Mouse (Mus musculus): ENCODE data around the gene Pacsin3. TPM values are rescaled to one million over a fixed set of nuclear protein-coding genes. Genes with fewer than 3 reads are reported as not detected.
A peak's percentile ranks its signal among the peaks of the same experiment; 100 is the strongest.

The Pacsin3 gene
- polyA plus RNA-seq, 1 experiment from 2014 or later: 7.3 TPM

DNA sequence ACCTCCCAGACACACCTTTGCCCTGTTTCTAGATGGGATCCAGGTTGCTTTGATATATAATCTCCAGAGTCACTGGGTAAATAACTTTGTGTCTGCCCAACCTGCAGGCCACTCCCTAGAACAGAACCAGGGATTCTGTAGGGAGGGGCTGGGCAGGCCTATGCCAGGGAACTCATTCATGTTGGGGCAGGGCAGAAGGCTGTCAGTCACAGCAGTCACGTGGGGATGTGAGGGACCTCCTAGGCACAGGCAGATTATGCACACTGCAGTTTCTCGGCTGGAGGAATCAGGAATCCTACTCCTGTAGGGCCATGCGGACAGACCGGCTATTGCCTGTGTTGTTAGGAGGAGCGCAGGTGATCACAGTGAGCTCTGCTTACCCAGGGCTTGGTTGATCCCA is 25.6 kb downstream of the Pacsin3 start:
- no peak overlapping the region for H3K9ac ChIP-seq (ENCODE audit: low read depth, low read length)
- H3K27ac ChIP-seq (ENCODE audit: low read depth, low read length): no peak overlapping the region; the same call in 1 of the 2 replicates
- peak; percentile 88 for ATAC-seq
- no peak overlapping the region for H3K4me3 ChIP-seq (ENCODE audit: low read depth, low read length)
- no peaks in the 10 kb centered on the region for H3K9me3 ChIP-seq (ENCODE audit: control insufficient read depth)
- WGBS: 40% methylated on average over 5 of the region's 5 CpGs
- no peak overlapping the region for H3K4me2 ChIP-seq (replicated peaks; ENCODE audit: low read depth)
- H3K4me1 ChIP-seq (replicated peaks; ENCODE audit: control insufficient read depth, insufficient read depth, low read length): peaks cover 3% of the 10 kb centered on the region; the same call in 1 of the 2 replicates
- TF ChIP-seq CTCF (IDR thresholded peaks at IDR 0.05; ENCODE audit: low read depth): no peak
- H3K36me3 ChIP-seq (ENCODE audit: control insufficient read depth, insufficient read depth): peaks cover 15% of the 10 kb centered on the region
- H3K27me3 ChIP-seq (replicated peaks; ENCODE audit: control insufficient read depth, insufficient read depth, low read length): no peaks in the 10 kb centered on the region

DNA sequence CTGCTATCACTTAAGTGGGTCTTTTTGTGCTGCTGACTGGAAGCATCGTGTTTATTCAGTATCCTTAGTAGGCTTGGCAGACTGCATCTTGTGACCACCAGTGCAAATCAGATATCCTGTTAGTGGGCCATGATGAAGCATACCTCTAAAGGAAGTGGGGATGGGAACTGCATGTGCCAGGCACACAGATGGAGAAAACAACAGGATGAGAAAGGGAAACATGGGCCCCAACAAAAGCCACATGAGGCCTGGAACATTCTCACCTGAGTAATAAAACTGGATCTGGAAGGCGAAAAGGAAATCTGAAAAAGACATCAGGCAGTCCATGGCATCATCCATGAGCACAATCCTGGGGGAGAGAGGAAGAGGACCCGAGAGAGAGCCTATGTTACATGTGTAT is 28.2 kb downstream of the Pacsin3 start:
- Histone ChIP-seq H3K4me2 (replicated peaks; ENCODE audit: low read depth) (no peak overlapping the region), H3K27ac (ENCODE audit: low read depth, low read length) (no peak overlapping the region), H3K9me3 (ENCODE audit: control insufficient read depth) (no peaks in the 10 kb centered on the region), H3K4me3 (ENCODE audit: low read depth, low read length) (no peak overlapping the region), H3K36me3 (ENCODE audit: control insufficient read depth, insufficient read depth) (no peaks in the 10 kb centered on the region), H3K27me3 (replicated peaks; ENCODE audit: control insufficient read depth, insufficient read depth, low read length) (no peaks in the 10 kb centered on the region), H3K4me1 (replicated peaks; ENCODE audit: control insufficient read depth, insufficient read depth, low read length) (peaks cover 3% of the 10 kb centered on the region; the same call in 1 of the 2 replicates), H3K9ac (ENCODE audit: low read depth, low read length) (no peak overlapping the region)
- no peak for TF ChIP-seq CTCF (IDR thresholded peaks at IDR 0.05; ENCODE audit: low read depth)
- 60% methylated on average over 3 of the region's 3 CpGs for WGBS
- no peak for ATAC-seq

DNA sequence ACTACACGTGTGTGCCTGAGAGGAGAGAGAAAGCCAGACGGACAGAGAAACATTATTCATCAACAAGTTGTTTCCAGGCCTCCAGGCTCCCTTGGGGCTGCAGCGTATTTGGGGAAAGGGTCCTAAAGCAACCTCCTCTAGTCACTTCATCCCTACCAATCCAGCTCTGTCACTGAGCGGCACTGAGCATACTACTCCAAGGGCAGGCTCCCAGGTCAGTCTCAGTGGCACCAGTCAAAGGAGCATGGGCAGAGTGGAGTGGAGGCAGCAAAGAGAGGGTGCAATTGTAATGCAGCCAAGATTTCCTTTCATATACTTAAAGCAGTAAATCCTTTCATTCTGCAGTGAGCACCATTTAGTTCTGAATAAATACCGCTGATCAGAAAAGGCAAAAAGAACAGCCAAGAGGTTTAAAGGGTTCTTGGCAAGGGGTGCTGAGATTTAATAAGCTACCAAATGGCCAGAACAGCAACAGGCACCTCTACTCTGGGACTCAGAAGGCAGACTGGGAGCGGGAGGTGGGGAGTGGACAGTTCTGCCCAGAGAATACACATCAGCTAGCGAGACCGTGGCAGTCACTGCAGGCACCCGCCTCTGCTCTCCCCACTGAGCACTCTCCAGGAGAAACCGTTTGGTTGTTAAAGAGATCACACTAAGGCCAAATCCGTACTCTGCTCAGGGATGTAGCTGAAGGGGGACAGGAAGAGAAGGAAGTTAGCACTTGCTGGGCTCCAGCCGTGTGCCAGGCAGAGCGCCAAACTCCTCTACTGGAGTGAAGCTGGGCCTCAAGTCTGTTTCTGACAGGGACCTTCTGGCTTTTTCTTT is 28.8 kb downstream of the Pacsin3 start:
- 63% methylated on average over 13 of the region's 13 CpGs for WGBS

DNA sequence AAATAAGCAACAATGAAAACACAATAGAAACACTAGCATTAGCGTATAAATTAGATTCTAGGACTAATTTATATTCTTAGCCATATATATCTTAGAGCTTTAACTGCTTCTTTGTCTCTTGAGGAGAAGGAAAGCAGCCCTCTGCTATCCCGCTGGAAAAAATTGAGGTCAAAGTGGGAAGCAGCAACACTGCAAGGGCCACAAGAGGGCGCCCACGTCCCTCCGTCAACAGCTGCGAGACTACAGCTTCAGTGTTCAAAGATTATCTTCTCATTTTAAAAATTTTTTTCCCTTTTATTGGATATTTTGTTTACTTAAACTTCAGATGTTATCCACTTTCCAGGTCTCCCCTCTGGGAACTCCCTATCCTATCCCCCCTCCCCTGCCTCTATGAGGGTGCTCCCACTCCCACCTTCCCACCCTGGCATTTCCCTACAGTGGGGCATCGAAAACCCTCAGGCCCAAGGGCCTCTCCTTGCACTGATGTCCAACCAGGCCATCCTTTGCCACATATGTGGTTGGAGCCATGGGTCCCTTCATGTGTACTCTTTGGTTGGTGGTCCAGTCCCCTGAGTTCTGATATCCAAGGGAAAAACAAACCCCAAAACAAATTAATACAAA is 30.2 kb downstream of the Pacsin3 start:
- H3K9me3 ChIP-seq (ENCODE audit: control insufficient read depth): no peaks in the 10 kb centered on the region
- no peak for ATAC-seq
- 14% methylated on average over 7 of the region's 7 CpGs for WGBS
- H3K9ac ChIP-seq (ENCODE audit: low read depth, low read length): no peak overlapping the region
- peak; percentile 95 for TF ChIP-seq CTCF (IDR thresholded peaks at IDR 0.05; ENCODE audit: low read depth)
- H3K36me3 ChIP-seq (ENCODE audit: control insufficient read depth, insufficient read depth): no peaks in the 10 kb centered on the region
- H3K4me2 ChIP-seq (replicated peaks; ENCODE audit: low read depth): no peak overlapping the region
- H3K27me3 ChIP-seq (replicated peaks; ENCODE audit: control insufficient read depth, insufficient read depth, low read length): no peaks in the 10 kb centered on the region
- H3K4me1 ChIP-seq (replicated peaks; ENCODE audit: control insufficient read depth, insufficient read depth, low read length): no peaks in the 10 kb centered on the region
- no peak overlapping the region for H3K27ac ChIP-seq (ENCODE audit: low read depth, low read length)
- no peak overlapping the region for H3K4me3 ChIP-seq (ENCODE audit: low read depth, low read length)

More for the DNA sequence above, 28.8 kb downstream of the Pacsin3 start:
- no peaks in the 10 kb centered on the region for H3K36me3 ChIP-seq (ENCODE audit: control insufficient read depth, insufficient read depth)
- H3K4me3 ChIP-seq (ENCODE audit: low read depth, low read length): no peak overlapping the region
- no peak overlapping the region for H3K4me2 ChIP-seq (replicated peaks; ENCODE audit: low read depth)
- H3K27ac ChIP-seq (ENCODE audit: low read depth, low read length): peak overlapping the region; percentile 9; the same call in 1 of the 2 replicates
- H3K9ac ChIP-seq (ENCODE audit: low read depth, low read length): no peak overlapping the region
- no peaks in the 10 kb centered on the region for H3K9me3 ChIP-seq (ENCODE audit: control insufficient read depth)
- ATAC-seq: no peak
- H3K27me3 ChIP-seq (replicated peaks; ENCODE audit: control insufficient read depth, insufficient read depth, low read length): no peaks in the 10 kb centered on the region
- no peak for TF ChIP-seq CTCF (IDR thresholded peaks at IDR 0.05; ENCODE audit: low read depth)
- H3K4me1 ChIP-seq (replicated peaks; ENCODE audit: control insufficient read depth, insufficient read depth, low read length): peaks cover under 1% of the 10 kb centered on the region; the same call in 1 of the 2 replicates

DNA sequence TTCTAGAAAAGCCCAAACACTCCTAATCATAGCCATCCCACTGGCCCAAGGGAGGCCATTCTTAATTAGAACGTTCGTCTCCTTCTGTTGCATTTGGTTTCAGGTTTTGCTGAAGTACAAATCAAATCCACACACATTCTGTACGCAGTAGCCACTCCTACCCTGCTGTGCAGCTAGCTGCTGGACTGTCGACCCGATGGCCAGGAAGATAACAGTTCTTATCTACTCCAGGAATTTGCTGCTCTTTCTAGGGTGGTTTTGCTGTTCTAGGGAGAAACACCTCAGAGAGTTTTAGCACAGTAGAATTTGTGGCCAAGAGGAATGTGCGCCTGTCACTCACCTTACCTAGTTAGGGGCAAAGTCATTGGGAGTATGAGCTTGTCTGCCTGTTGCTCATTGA is 31.8 kb downstream of the Pacsin3 start:
- Histone ChIP-seq H3K27ac (ENCODE audit: low read depth, low read length) (peak overlapping the region; percentile 50), H3K36me3 (ENCODE audit: control insufficient read depth, insufficient read depth) (no peaks in the 10 kb centered on the region), H3K27me3 (replicated peaks; ENCODE audit: control insufficient read depth, insufficient read depth, low read length) (no peaks in the 10 kb centered on the region), H3K9ac (ENCODE audit: low read depth, low read length) (no peak overlapping the region), H3K4me1 (replicated peaks; ENCODE audit: control insufficient read depth, insufficient read depth, low read length) (no peaks in the 10 kb centered on the region), H3K4me3 (ENCODE audit: low read depth, low read length) (no peak overlapping the region), H3K4me2 (replicated peaks; ENCODE audit: low read depth) (no peak overlapping the region), H3K9me3 (ENCODE audit: control insufficient read depth) (no peaks in the 10 kb centered on the region)
- TF ChIP-seq CTCF (IDR thresholded peaks at IDR 0.05; ENCODE audit: low read depth): no peak
- peak; percentile 52 for ATAC-seq
- 29% methylated on average over 6 of the region's 6 CpGs for WGBS

DNA sequence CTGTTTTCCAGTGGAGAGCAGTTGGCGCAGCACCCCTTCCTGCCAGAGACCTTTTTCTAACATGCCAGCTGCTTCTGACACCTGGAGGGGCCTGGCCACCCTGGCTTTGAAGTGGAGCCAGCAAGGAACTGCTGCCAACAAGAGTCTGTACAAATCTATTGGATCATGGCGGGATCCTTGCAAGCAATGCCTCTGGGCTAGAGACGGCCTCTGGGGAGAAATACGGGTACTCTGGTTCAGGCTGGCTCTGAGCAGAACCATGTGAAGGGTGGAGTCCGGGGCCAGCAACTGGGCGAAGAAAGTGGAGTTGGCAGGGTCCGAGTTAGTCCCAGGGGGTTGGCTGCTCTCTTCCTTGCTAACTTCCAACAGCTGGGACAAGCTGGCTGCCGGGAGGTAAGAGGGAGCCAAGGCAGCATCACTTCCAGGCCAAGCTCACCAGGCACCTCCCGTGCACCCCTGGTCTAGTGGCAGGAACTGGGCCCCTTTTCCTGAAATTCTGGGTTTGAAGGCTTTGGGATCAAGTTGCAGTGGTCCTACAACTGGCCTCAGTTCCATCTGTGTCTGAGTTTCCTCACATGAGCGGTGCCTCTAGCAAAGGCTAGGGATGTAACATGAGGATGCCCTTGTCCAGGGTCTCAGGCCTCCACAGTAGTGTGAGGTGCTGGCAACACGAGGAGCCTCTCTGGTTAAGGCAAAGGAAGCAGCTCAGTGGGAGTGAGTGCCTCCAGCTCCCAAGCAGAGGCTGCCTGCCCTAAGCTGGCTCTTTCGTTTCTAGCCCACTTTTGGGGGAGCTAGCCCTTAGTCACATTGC is 35.6 kb downstream of the Pacsin3 start:
- H3K27ac ChIP-seq (ENCODE audit: low read depth, low read length): no peak overlapping the region
- ATAC-seq: no peak
- H3K4me2 ChIP-seq (replicated peaks; ENCODE audit: low read depth): no peak overlapping the region
- H3K4me3 ChIP-seq (ENCODE audit: low read depth, low read length): no peak overlapping the region
- WGBS: 80% methylated on average over 12 of the region's 12 CpGs
- H3K27me3 ChIP-seq (replicated peaks; ENCODE audit: control insufficient read depth, insufficient read depth, low read length): no peaks in the 10 kb centered on the region
- H3K9ac ChIP-seq (ENCODE audit: low read depth, low read length): no peak overlapping the region
- no peaks in the 10 kb centered on the region for H3K4me1 ChIP-seq (replicated peaks; ENCODE audit: control insufficient read depth, insufficient read depth, low read length)
- no peak for TF ChIP-seq CTCF (IDR thresholded peaks at IDR 0.05; ENCODE audit: low read depth)
- H3K9me3 ChIP-seq (ENCODE audit: control insufficient read depth): no peaks in the 10 kb centered on the region
- H3K36me3 ChIP-seq (ENCODE audit: control insufficient read depth, insufficient read depth): no peaks in the 10 kb centered on the region
